Mouse (Mus musculus): ENCODE data around the gene Cend1. TPM values are rescaled to one million over a fixed set of nuclear protein-coding genes. Genes with fewer than 3 reads are reported as not detected.

Gene Cend1
- polyA plus RNA-seq, 2 experiments: not detected

GRCm38 (mm10) chr7:141466607-141467148 lies 37.4 kb upstream of the Cend1 start:
- Histone ChIP-seq H3K4me2 (ENCODE audit: low read depth) (peak overlapping the region; percentile 79), H3K9me3 (ENCODE audit: control insufficient read depth, low read length) (no peaks in the 10 kb centered on the region), H3K4me1 (replicated peaks; ENCODE audit: control insufficient read depth in 2 of 2, insufficient read depth in 2 of 2, low read length in 1 of 2) (peaks cover 17 to 24% of the 10 kb centered on the region in 2 experiments), H3K27ac (no peak overlapping the region), H3K4me3 (ENCODE audit: insufficient read depth in 1 of 2, low read depth in 2 of 2, low read length in 2 of 2) (peak overlapping the region; percentile 12 to 70; a peak in 3 of 4 replicates), H3K27me3 (ENCODE audit: control insufficient read depth, insufficient read depth, low read length) (peaks cover 47% of the 10 kb centered on the region), H3K9ac (replicated peaks) (peak overlapping the region; percentile 69), H3K36me3 (replicated peaks; ENCODE audit: control insufficient read depth, insufficient read depth, low read depth) (no peaks in the 10 kb centered on the region; the same call in 1 of the 2 replicates)
- TF ChIP-seq CTCF (IDR thresholded peaks at IDR 0.05; ENCODE audit: low read depth): no peak
- no peak for TF ChIP-seq EP300 (IDR thresholded peaks at IDR 0.05; ENCODE audit: low read depth)
- DNase-seq (ENCODE audit: low read depth in 3 of 3, low spot score in 3 of 3): no peak
- 58% methylated on average over 10 of the region's 10 CpGs for WGBS (ENCODE audit: insufficient replicate concordance)
- ATAC-seq (ENCODE audit: insufficient read depth): 0 out of 2 replicates have a peak, but pooled peaks have one; percentile 0

GRCm38 (mm10) chr7:141466045-141466394 lies 36.7 kb upstream of the Cend1 start:
- WGBS (ENCODE audit: insufficient replicate concordance): 57% methylated on average over 7 of the region's 7 CpGs
- H3K36me3 ChIP-seq (replicated peaks; ENCODE audit: control insufficient read depth, insufficient read depth, low read depth): no peaks in the 10 kb centered on the region; the same call in 1 of the 2 replicates
- H3K9me3 ChIP-seq (ENCODE audit: control insufficient read depth, low read length): no peaks in the 10 kb centered on the region
- DNase-seq (ENCODE audit: low read depth in 3 of 3, low spot score in 3 of 3) (no peak), ATAC-seq (ENCODE audit: insufficient read depth) (no peak)
- no peak overlapping the region for H3K4me3 ChIP-seq (ENCODE audit: insufficient read depth in 1 of 2, low read depth in 2 of 2, low read length in 2 of 2)
- peaks cover 54% of the 10 kb centered on the region for H3K27me3 ChIP-seq (ENCODE audit: control insufficient read depth, insufficient read depth, low read length)
- no peak overlapping the region for H3K9ac ChIP-seq (replicated peaks)
- no peak overlapping the region for H3K27ac ChIP-seq
- TF ChIP-seq EP300 (IDR thresholded peaks at IDR 0.05; ENCODE audit: low read depth) (no peak), CTCF (IDR thresholded peaks at IDR 0.05; ENCODE audit: low read depth) (no peak)
- H3K4me1 ChIP-seq (replicated peaks; ENCODE audit: control insufficient read depth in 2 of 2, insufficient read depth in 2 of 2, low read length in 1 of 2): peaks cover 17 to 24% of the 10 kb centered on the region in 2 experiments
- no peak overlapping the region for H3K4me2 ChIP-seq (ENCODE audit: low read depth)

GRCm38 (mm10) chr7:141465388-141466044 lies 36.2 kb upstream of the Cend1 start:
- H3K4me1 ChIP-seq (replicated peaks; ENCODE audit: control insufficient read depth in 2 of 2, insufficient read depth in 2 of 2, low read length in 1 of 2): peaks cover 17 to 24% of the 10 kb centered on the region in 2 experiments
- no peak for ATAC-seq (ENCODE audit: insufficient read depth)
- no peak overlapping the region for H3K4me2 ChIP-seq (ENCODE audit: low read depth)
- H3K36me3 ChIP-seq (replicated peaks; ENCODE audit: control insufficient read depth, insufficient read depth, low read depth): no peaks in the 10 kb centered on the region; the same call in 1 of the 2 replicates
- H3K27me3 ChIP-seq (ENCODE audit: control insufficient read depth, insufficient read depth, low read length): peaks cover 59% of the 10 kb centered on the region
- no peak overlapping the region for H3K4me3 ChIP-seq (ENCODE audit: insufficient read depth in 1 of 2, low read depth in 2 of 2, low read length in 2 of 2)
- H3K9me3 ChIP-seq (ENCODE audit: control insufficient read depth, low read length): no peaks in the 10 kb centered on the region
- WGBS (ENCODE audit: insufficient replicate concordance): 48% methylated on average over 10 of the region's 10 CpGs
- H3K9ac ChIP-seq (replicated peaks): no peak overlapping the region
- no peak overlapping the region for H3K27ac ChIP-seq
- no peak for TF ChIP-seq EP300 (IDR thresholded peaks at IDR 0.05; ENCODE audit: low read depth)
- TF ChIP-seq CTCF (IDR thresholded peaks at IDR 0.05; ENCODE audit: low read depth): no peak
- DNase-seq (ENCODE audit: low read depth in 3 of 3, low spot score in 3 of 3): no peak

- no peak for TF ChIP-seq CTCF (IDR thresholded peaks at IDR 0.05; ENCODE audit: low read depth)
- no peak for TF ChIP-seq EP300 (IDR thresholded peaks at IDR 0.05; ENCODE audit: low read depth)
- DNase-seq (ENCODE audit: low read depth in 3 of 3, low spot score in 3 of 3) (no peak), ATAC-seq (ENCODE audit: insufficient read depth) (no peak)
- WGBS (ENCODE audit: insufficient replicate concordance): 12% methylated on average over 38 of the region's 38 CpGs
- peak overlapping the region; percentile 25 for H3K4me2 ChIP-seq (ENCODE audit: low read depth)
- H3K36me3 ChIP-seq (replicated peaks; ENCODE audit: control insufficient read depth, insufficient read depth, low read depth): no peaks in the 10 kb centered on the region
- H3K4me3 ChIP-seq (ENCODE audit: insufficient read depth in 1 of 2, low read depth in 2 of 2, low read length in 2 of 2): no peak overlapping the region; a peak in 1 of 4 replicates
- H3K4me1 ChIP-seq (replicated peaks; ENCODE audit: control insufficient read depth in 2 of 2, insufficient read depth in 2 of 2, low read length in 1 of 2): peaks cover 17 to 24% of the 10 kb centered on the region in 2 experiments
- no peaks in the 10 kb centered on the region for H3K9me3 ChIP-seq (ENCODE audit: control insufficient read depth, low read length)
- peaks cover 63% of the 10 kb centered on the region for H3K27me3 ChIP-seq (ENCODE audit: control insufficient read depth, insufficient read depth, low read length)
- no peak overlapping the region for H3K9ac ChIP-seq (replicated peaks)
- no peak overlapping the region for H3K27ac ChIP-seq
These were observed 35.4 kb upstream of the Cend1 start for GRCm38 (mm10) chr7:141464603-141465201.
